Mouse (Mus musculus): ENCODE measurements around the gene Trmt1.

- TF ChIP-seq POLR2A (IDR thresholded peaks at IDR 0.05; ENCODE audit: extremely low read depth, insufficient read depth, low read length) (no peak), CTCF (IDR thresholded peaks at IDR 0.05; ENCODE audit: low read depth, low read length) (no peak)
Observed at GRCm38 (mm10) chr8:84658951-84659350, 27.2 kb upstream of the Trmt1 start.
